Mouse (Mus musculus): ENCODE data around the gene Fam76a. TPM values are rescaled to one million over a fixed set of nuclear protein-coding genes. Genes with fewer than 3 reads are reported as not detected.

The Fam76a gene
- polyA plus RNA-seq, 1 experiment from 2014 or later, result 29.6 TPM

- Histone ChIP-seq H3K9ac (no peak overlapping the region), H3K4me3 (no peak overlapping the region), H3K4me2 (replicated peaks) (no peak overlapping the region), H3K27ac (no peak overlapping the region), H3K27me3 (no peaks in the 10 kb centered on the region), H3K9me3 (replicated peaks) (no peaks in the 10 kb centered on the region), H3K36me3 (peaks cover 49% of the 10 kb centered on the region), H3K4me1 (no peaks in the 10 kb centered on the region)
- ATAC-seq (ENCODE audit: low FRiP score), result no peak
- 91% methylated on average over 3 of the region's 3 CpGs for WGBS
Observed at GRCm38 (mm10) chr4:132871116-132871515, 51.2 kb downstream of the Fam76a start.

DNA sequence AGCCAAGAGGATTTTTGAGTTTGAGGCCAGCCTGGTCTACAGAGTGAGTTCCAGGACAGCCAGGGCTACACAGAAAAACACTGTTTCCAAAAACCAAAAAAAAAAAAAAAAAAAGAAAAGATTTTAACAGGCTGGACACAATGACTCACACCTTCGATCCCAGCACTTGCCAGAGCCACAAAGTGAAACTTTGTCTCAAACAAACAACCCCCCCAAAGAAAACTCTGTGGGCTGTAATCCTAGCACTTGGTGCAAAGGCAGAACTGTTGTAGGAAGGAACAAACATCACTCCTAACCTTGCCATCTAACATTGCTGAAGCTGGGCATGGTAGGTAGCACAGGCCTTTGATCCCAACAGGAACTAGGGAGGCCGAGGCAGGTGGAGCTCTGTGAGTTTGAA lies 57.5 kb downstream of the Fam76a start:
- H3K4me3 ChIP-seq, result no peak overlapping the region
- H3K27ac ChIP-seq, result no peak overlapping the region
- H3K27me3 ChIP-seq, result no peaks in the 10 kb centered on the region
- no peak overlapping the region for H3K9ac ChIP-seq
- peaks cover 65% of the 10 kb centered on the region for H3K36me3 ChIP-seq
- H3K4me2 ChIP-seq (replicated peaks), result no peak overlapping the region
- no peak for ATAC-seq (ENCODE audit: low FRiP score)
- H3K9me3 ChIP-seq (replicated peaks), result no peaks in the 10 kb centered on the region
- no peaks in the 10 kb centered on the region for H3K4me1 ChIP-seq
- 98% methylated on average over 2 of the region's 2 CpGs for WGBS

DNA sequence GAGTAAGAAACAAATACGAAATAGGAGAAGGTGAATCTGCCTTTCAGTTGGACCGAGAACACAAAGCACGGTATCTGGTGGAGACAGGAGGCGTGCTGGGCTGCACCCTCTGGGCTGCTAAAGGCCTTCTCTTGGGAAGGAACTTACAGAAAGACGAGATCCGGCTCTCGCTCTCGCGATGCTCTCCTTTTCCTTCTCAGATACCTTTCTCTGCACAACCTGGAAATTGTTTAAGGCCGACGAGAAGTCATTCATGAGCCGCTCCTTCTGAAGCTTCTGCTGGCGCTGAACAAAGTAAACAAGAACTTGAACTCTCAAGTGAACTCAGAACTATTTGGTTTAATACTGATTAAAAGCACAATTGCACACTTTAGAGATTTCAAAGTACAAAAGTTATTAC lies 59.3 kb downstream of the Fam76a start:
- H3K4me1 ChIP-seq, result no peaks in the 10 kb centered on the region
- no peaks in the 10 kb centered on the region for H3K9me3 ChIP-seq (replicated peaks)
- H3K36me3 ChIP-seq, result peaks cover 60% of the 10 kb centered on the region
- no peak overlapping the region for H3K4me3 ChIP-seq
- no peak overlapping the region for H3K4me2 ChIP-seq (replicated peaks)
- 92% methylated on average over 13 of the region's 13 CpGs for WGBS
- ATAC-seq (ENCODE audit: low FRiP score), result no peak
- H3K27ac ChIP-seq, result no peak overlapping the region
- no peaks in the 10 kb centered on the region for H3K27me3 ChIP-seq
- no peak overlapping the region for H3K9ac ChIP-seq

DNA sequence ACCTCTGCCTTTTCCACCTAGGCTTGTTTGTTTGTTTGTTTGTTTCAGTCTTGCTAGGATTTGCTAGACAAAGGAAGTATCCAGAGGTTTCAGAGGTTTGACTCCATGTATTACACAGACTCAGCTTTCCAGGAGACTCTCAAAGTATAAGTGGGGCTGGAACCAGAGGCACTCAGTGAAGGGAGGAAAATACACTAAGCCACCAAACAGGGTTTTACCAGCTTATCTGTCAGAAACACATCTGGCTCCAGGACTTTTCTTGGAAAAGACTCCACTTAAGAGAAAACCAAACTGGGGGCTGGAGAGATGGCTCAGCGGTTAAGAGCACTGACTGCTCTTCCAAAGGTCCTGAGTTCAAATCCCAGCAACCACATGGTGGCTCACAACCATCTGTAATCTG lies 61.5 kb downstream of the Fam76a start:
- Histone ChIP-seq H3K9me3 (replicated peaks) (no peaks in the 10 kb centered on the region), H3K36me3 (peaks cover 66% of the 10 kb centered on the region), H3K4me2 (replicated peaks) (no peak overlapping the region), H3K4me1 (no peaks in the 10 kb centered on the region), H3K4me3 (no peak overlapping the region), H3K27me3 (no peaks in the 10 kb centered on the region), H3K27ac (no peak overlapping the region), H3K9ac (no peak overlapping the region)
- WGBS, result 100% methylated on average over 1 of the region's 1 CpGs
- ATAC-seq (ENCODE audit: low FRiP score), result no peak

Other genes with a start within 250 kb of the Fam76a start
- 4.6 and 5.8 TPM in 2 replicates for gene Xkr8, start 190.0 kb downstream of the Fam76a start, polyA plus RNA-seq (2016; fragmentation: Nextera tagmentation; extraction: Ambion mirVana)
- gene Smpdl3b, start 165.3 kb downstream of the Fam76a start, polyA plus RNA-seq (2016; fragmentation: Nextera tagmentation; extraction: Ambion mirVana), result 1.3 and 1.7 TPM in 2 replicates
- 74.5 and 83.1 TPM in 2 replicates for gene Rpa2, start 154.2 kb downstream of the Fam76a start, polyA plus RNA-seq (2016; fragmentation: Nextera tagmentation; extraction: Ambion mirVana)
- 0.63 and 1.0 TPM in 2 replicates for gene Themis2, start 126.2 kb downstream of the Fam76a start, polyA plus RNA-seq (2016; fragmentation: Nextera tagmentation; extraction: Ambion mirVana)
- 51.6 and 52.0 TPM in 2 replicates for gene Ppp1r8, start 79.4 kb downstream of the Fam76a start, polyA plus RNA-seq (2016; fragmentation: Nextera tagmentation; extraction: Ambion mirVana)
- 100 and 104 TPM in 2 replicates for gene Stx12, start 38.0 kb downstream of the Fam76a start, polyA plus RNA-seq (2016; fragmentation: Nextera tagmentation; extraction: Ambion mirVana)
- 0.08 TPM in 1 of 2 replicates, not detected in the other for gene Fgr, start 51.5 kb upstream of the Fam76a start, polyA plus RNA-seq (2016; fragmentation: Nextera tagmentation; extraction: Ambion mirVana)
- 12.8 and 15.3 TPM in 2 replicates for gene Ahdc1, start 88.7 kb upstream of the Fam76a start, polyA plus RNA-seq (2016; fragmentation: Nextera tagmentation; extraction: Ambion mirVana)
- 49.0 and 49.1 TPM in 2 replicates for gene Wasf2, start 207.9 kb upstream of the Fam76a start, polyA plus RNA-seq (2016; fragmentation: Nextera tagmentation; extraction: Ambion mirVana)

Data from hindbrain, embryonic 12.5 days (tissue).